Mouse (Mus musculus) MEL (cell line): ENCODE results near the gene D17H6S53E. TPM values are rescaled to one million over a fixed set of nuclear protein-coding genes. Genes with fewer than 3 reads are reported as not detected.

ENCODE experiments used
- DNase-seq: peaks from one replicate; pipeline ENCODE4 v3.0.0; 2011; ENCODE audit warnings: low read depth, low spot score
- H3K27ac ChIP-seq: 2 replicates; pipeline ENCODE4 v1.5.1; 2012; ENCODE audit warnings: low read depth, mild to moderate bottlenecking, control low read depth, low read length, moderate library complexity; ENCODE audit not compliant: control insufficient read depth
- H3K27me3 ChIP-seq, 2 experiments: fragments of 150-350 bp in 1 of 2; sonication (generic) in 1 of 2; 2 replicates each; pipeline ENCODE4 v1.6.1; 2012; ENCODE audit warnings: low read length in 2 of 2, mild to moderate bottlenecking in 2 of 2, improper control_type of control experiment in 1 of 2, moderate library complexity in 1 of 2; ENCODE audit not compliant: insufficient read depth in 2 of 2, control insufficient read depth in 1 of 2
- H3K36me3 ChIP-seq, 2 experiments: 2 replicates each; pipeline ENCODE4 v1.6.1; 2012 to 2014; ENCODE audit warnings: low read length in 2 of 2, improper control_type of control experiment in 1 of 2, inconsistent platforms in 1 of 2, mild to moderate bottlenecking in 1 of 2; ENCODE audit not compliant: insufficient read depth in 2 of 2, control insufficient read depth in 1 of 2
- H3K4me1 ChIP-seq, 2 experiments: fragments of 150-350 bp in 1 of 2; sonication (generic) in 1 of 2; 2 replicates each; pipeline ENCODE4 v1.6.1; 2012; ENCODE audit warnings: low read length in 2 of 2, improper control_type of control experiment in 1 of 2, mild to moderate bottlenecking in 1 of 2; ENCODE audit not compliant: insufficient read depth in 2 of 2, control insufficient read depth in 1 of 2
- H3K4me3 ChIP-seq, 2 experiments: fragments of 150-350 bp in 1 of 2; sonication (generic) in 1 of 2; 2 replicates each; pipeline ENCODE4 v1.5.1; 2012; ENCODE audit warnings: low read depth in 2 of 2, low read length in 2 of 2, mild to moderate bottlenecking in 2 of 2, moderate library complexity in 2 of 2, control low read depth in 1 of 2, improper control_type of control experiment in 1 of 2; ENCODE audit not compliant: control insufficient read depth in 1 of 2, insufficient read depth in 1 of 2
- H3K79me2 ChIP-seq: 2 replicates; pipeline ENCODE4 v1.6.1; 2012; ENCODE audit warnings: mild to moderate bottlenecking, low read length, moderate library complexity; ENCODE audit not compliant: control insufficient read depth, poor library complexity, insufficient read depth
- H3K9ac ChIP-seq: 2 replicates; pipeline ENCODE4 v1.6.1; 2012; ENCODE audit warnings: low read depth, mild to moderate bottlenecking, control low read depth, low read length, moderate library complexity; ENCODE audit not compliant: control insufficient read depth, poor library complexity, severe bottlenecking
- H3K9me3 ChIP-seq: fragments of 150-350 bp; sonication (generic); replicated peaks from 2 replicates; pipeline ENCODE4 v1.6.1; 2012; ENCODE audit warnings: mild to moderate bottlenecking, low read length, improper control_type of control experiment, moderate library complexity; ENCODE audit not compliant: insufficient read depth
- BHLHE40 ChIP-seq: IDR thresholded peaks from 2 replicates; pipeline ENCODE4 v1.6.1; 2012; ENCODE audit warnings: low read depth, mild to moderate bottlenecking, inconsistent platforms, low read length, improper control_type of control experiment, borderline replicate concordance
- CHD1 ChIP-seq: IDR thresholded peaks from 2 replicates; pipeline ENCODE4 v1.6.1; 2012; ENCODE audit warnings: low read depth, mild to moderate bottlenecking, inconsistent platforms, low read length, improper control_type of control experiment
- CHD2 ChIP-seq: IDR thresholded peaks from 2 replicates; pipeline ENCODE4 v1.6.1; 2011; ENCODE audit warnings: low read length, improper control_type of control experiment
- CTCF ChIP-seq, 3 experiments: IDR thresholded peaks in 2 of 3; conservative IDR thresholded peaks in 1 of 3; 2 replicates each; pipeline ENCODE4 v1.5.1; 2011 to 2012; ENCODE audit warnings: low read length in 3 of 3, low read depth in 2 of 3, mild to moderate bottlenecking in 2 of 3, improper control_type of control experiment in 1 of 3, inconsistent platforms in 1 of 3, mixed read lengths in 1 of 3, moderate library complexity in 1 of 3; ENCODE audit not compliant: control insufficient read depth in 1 of 3, insufficient read depth in 1 of 3, poor library complexity in 1 of 3, severe bottlenecking in 1 of 3
- E2F4 ChIP-seq: IDR thresholded peaks from 2 replicates; pipeline ENCODE4 v1.6.1; 2011; ENCODE audit warnings: low read depth, low read length, improper control_type of control experiment, borderline replicate concordance
- ELF1 ChIP-seq: IDR thresholded peaks from 2 replicates; pipeline ENCODE4 v1.6.1; 2014; ENCODE audit warnings: low read depth, mild to moderate bottlenecking, inconsistent platforms, low read length, improper control_type of control experiment, moderate library complexity
- EP300 ChIP-seq, 2 experiments: IDR thresholded peaks; 2 replicates each; pipeline ENCODE4 v1.6.1; 2011; ENCODE audit warnings: improper control_type of control experiment in 2 of 2, low read length in 2 of 2, low read depth in 1 of 2, mild to moderate bottlenecking in 1 of 2
- ETS1 ChIP-seq: IDR thresholded peaks from 2 replicates; pipeline ENCODE4 v1.6.1; 2012; ENCODE audit warnings: low read depth, mild to moderate bottlenecking, inconsistent platforms, low read length, improper control_type of control experiment, moderate library complexity
- GATA1 ChIP-seq: IDR thresholded peaks from 2 replicates; pipeline ENCODE4 v1.6.1; 2011; ENCODE audit warnings: low read depth, low read length, improper control_type of control experiment
- JUND ChIP-seq: IDR thresholded peaks from 2 replicates; pipeline ENCODE4 v1.6.1; 2011; ENCODE audit warnings: low read depth, mild to moderate bottlenecking, improper control_type of control experiment, low read length
- KAT2A ChIP-seq: conservative IDR thresholded peaks from 2 replicates; pipeline ENCODE4 v1.6.1; 2012; ENCODE audit warnings: low read depth, low read length, improper control_type of control experiment, inconsistent platforms
- MAFK ChIP-seq: IDR thresholded peaks from 2 replicates; pipeline ENCODE4 v1.6.1; 2011; ENCODE audit warnings: low read depth, mild to moderate bottlenecking, low read length, improper control_type of control experiment, borderline replicate concordance
- MAX ChIP-seq: IDR thresholded peaks from 2 replicates; pipeline ENCODE4 v1.6.1; 2011; ENCODE audit warnings: low read length, improper control_type of control experiment
- MAZ ChIP-seq: IDR thresholded peaks from 2 replicates; pipeline ENCODE4 v1.6.1; 2012; ENCODE audit warnings: low read depth, mild to moderate bottlenecking, inconsistent platforms, low read length, improper control_type of control experiment
- MEF2A ChIP-seq: IDR thresholded peaks from 2 replicates; pipeline ENCODE4 v1.6.1; 2014; ENCODE audit warnings: low read depth, mild to moderate bottlenecking, inconsistent platforms, low read length, improper control_type of control experiment; ENCODE audit not compliant: poor library complexity, insufficient replicate concordance, severe bottlenecking; ENCODE audit errors: extremely low read depth
- MXI1 ChIP-seq: IDR thresholded peaks from 2 replicates; pipeline ENCODE4 v1.6.1; 2011; ENCODE audit warnings: mild to moderate bottlenecking, low read depth, low read length, improper control_type of control experiment
- MYB ChIP-seq: IDR thresholded peaks from 2 replicates; pipeline ENCODE4 v1.6.1; 2011; ENCODE audit warnings: mild to moderate bottlenecking, low read depth, low read length, improper control_type of control experiment
- MYC ChIP-seq: IDR thresholded peaks from 2 replicates; pipeline ENCODE4 v1.6.1; 2011; ENCODE audit warnings: low read depth, mild to moderate bottlenecking, low read length, improper control_type of control experiment, moderate library complexity
- NELFE ChIP-seq: IDR thresholded peaks from 2 replicates; pipeline ENCODE4 v1.6.1; 2011; ENCODE audit warnings: low read depth, low read length, improper control_type of control experiment
- NRF1 ChIP-seq: IDR thresholded peaks from 2 replicates; pipeline ENCODE4 v1.6.1; 2014; ENCODE audit warnings: low read depth, mild to moderate bottlenecking, inconsistent platforms, low read length, improper control_type of control experiment, moderate library complexity; ENCODE audit not compliant: poor library complexity, insufficient read depth, severe bottlenecking
- POLR2A ChIP-seq, 2 experiments: IDR thresholded peaks; 2 replicates each; pipeline ENCODE4 v1.6.1; 2011 to 2012; ENCODE audit warnings: low read length in 2 of 2, mild to moderate bottlenecking in 2 of 2, control low read depth in 1 of 2, improper control_type of control experiment in 1 of 2, low read depth in 1 of 2, moderate library complexity in 1 of 2; ENCODE audit not compliant: control insufficient read depth in 1 of 2, insufficient read depth in 1 of 2, poor library complexity in 1 of 2
- POLR2AphosphoS2 ChIP-seq: IDR thresholded peaks from 2 replicates; pipeline ENCODE4 v1.6.1; 2011; ENCODE audit warnings: low read length, improper control_type of control experiment
- POLR2AphosphoS5 ChIP-seq: IDR thresholded peaks from 2 replicates; pipeline ENCODE4 v1.6.1; 2012; ENCODE audit warnings: low read depth, borderline replicate concordance, mild to moderate bottlenecking, inconsistent platforms, low read length, moderate library complexity, mixed read lengths
- RAD21 ChIP-seq: IDR thresholded peaks from 2 replicates; pipeline ENCODE4 v1.6.1; 2011; ENCODE audit warnings: mild to moderate bottlenecking, low read depth, low read length, improper control_type of control experiment
- RCOR1 ChIP-seq: IDR thresholded peaks from 2 replicates; pipeline ENCODE4 v1.6.1; 2012; ENCODE audit warnings: low read depth, mild to moderate bottlenecking, inconsistent platforms, low read length, improper control_type of control experiment
- SIN3A ChIP-seq: IDR thresholded peaks from 2 replicates; pipeline ENCODE4 v1.6.1; 2012; ENCODE audit warnings: low read length, improper control_type of control experiment, inconsistent platforms
- SMC3 ChIP-seq: IDR thresholded peaks from 2 replicates; pipeline ENCODE4 v1.6.1; 2011; ENCODE audit warnings: low read depth, low read length, improper control_type of control experiment
- TAL1 ChIP-seq: IDR thresholded peaks from 2 replicates; pipeline ENCODE4 v1.6.1; 2012; ENCODE audit warnings: mild to moderate bottlenecking, inconsistent platforms, low read length, moderate library complexity, mixed read lengths
- TBP ChIP-seq: IDR thresholded peaks from 2 replicates; pipeline ENCODE4 v1.8.0; 2011; ENCODE audit warnings: low read depth, low read length, improper control_type of control experiment
- UBTF ChIP-seq: IDR thresholded peaks from 2 replicates; pipeline ENCODE4 v1.6.1; 2012; ENCODE audit warnings: low read depth, mild to moderate bottlenecking, inconsistent platforms, low read length, improper control_type of control experiment, moderate library complexity, borderline replicate concordance; ENCODE audit not compliant: insufficient read depth
- USF1 ChIP-seq: IDR thresholded peaks from 2 replicates; pipeline ENCODE4 v1.6.1; 2014; ENCODE audit warnings: low read depth, mild to moderate bottlenecking, inconsistent platforms, low read length, improper control_type of control experiment, moderate library complexity
- USF2 ChIP-seq, 2 experiments: IDR thresholded peaks; 2 replicates each; pipeline ENCODE4 v1.6.1; 2011 to 2012; ENCODE audit warnings: improper control_type of control experiment in 2 of 2, low read length in 2 of 2, borderline replicate concordance in 1 of 2, inconsistent platforms in 1 of 2, low read depth in 1 of 2, mild to moderate bottlenecking in 1 of 2; ENCODE audit not compliant: insufficient read depth in 1 of 2
- ZC3H11A ChIP-seq: IDR thresholded peaks from 2 replicates; pipeline ENCODE4 v1.6.1; 2012; ENCODE audit warnings: low read depth, mild to moderate bottlenecking, inconsistent platforms, low read length, improper control_type of control experiment
- ZKSCAN1 ChIP-seq: IDR thresholded peaks from 2 replicates; pipeline ENCODE4 v1.6.1; 2012; ENCODE audit warnings: low read depth, mild to moderate bottlenecking, inconsistent platforms, low read length, improper control_type of control experiment, moderate library complexity
- ZMIZ1 ChIP-seq: IDR thresholded peaks from 2 replicates; pipeline ENCODE4 v1.6.1; 2012; ENCODE audit warnings: low read depth, mild to moderate bottlenecking, inconsistent platforms, low read length, improper control_type of control experiment, moderate library complexity
- ZNF384 ChIP-seq: IDR thresholded peaks from 2 replicates; pipeline ENCODE4 v1.6.1; 2012; ENCODE audit warnings: low read depth, mild to moderate bottlenecking, inconsistent platforms, low read length, improper control_type of control experiment
- polyA plus RNA-seq, 2 experiments: library from polyadenylated mRNA; stranded (reverse) in 1 of 2; unstranded in 1 of 2; fragments of >175 nt in 1 of 2; fragments of >200 nt in 1 of 2; gene quantifications; 2 replicates each; pipeline versions ENCODE4 v1.2.1 to v1.2.4; 2012; ENCODE audit warnings: low replicate concordance in 2 of 2, low read depth in 1 of 2; ENCODE audit not compliant: insufficient read length in 2 of 2, insufficient read depth in 1 of 2, missing spikeins in 1 of 2
- total RNA-seq: library from RNA; depleted of rRNA; stranded (reverse); fragments of 300-350 nt; gene quantifications from 2 replicates; pipeline ENCODE4 v1.2.3, GENCODE M21; 2012

D17H6S53E gene
- total and polyA plus RNA-seq, 3 experiments = 11.6 to 13.6 TPM; not detected in 1

GRCm38 (mm10) chr17:35121143-35121799 lies 4.9 kb upstream of the D17H6S53E start, which contains the start of gene Gpank1:
Gene Gpank1 (plus strand): TSS chr17:35121455.
- no peaks in the 10 kb centered on the region for H3K27me3 ChIP-seq
- peaks cover 32% of the 10 kb centered on the region for H3K79me2 ChIP-seq
- peaks cover 6% of the 10 kb centered on the region in 2 experiments for H3K4me1 ChIP-seq
- H3K27ac ChIP-seq = peak within 1 kb of the TSS; percentile 79
- H3K9me3 ChIP-seq = no peaks in the 10 kb centered on the region
- H3K36me3 ChIP-seq = peaks cover 3 to 20% of the 10 kb centered on the region in 2 experiments; a peak in 3 of 4 replicates
- peak within 1 kb of the TSS; percentile 95 for H3K9ac ChIP-seq
- peak within 1 kb of the TSS; percentile 76 to 93 for H3K4me3 ChIP-seq
- peak; percentile 99 for DNase-seq
- no peak for TF ChIP-seq POLR2AphosphoS5
- TF ChIP-seq ZMIZ1 = no peak
- peak; percentile 98 for TF ChIP-seq ELF1
- peak; percentile 54; the same call in 1 of the 2 replicates for TF ChIP-seq USF1
- no peak for TF ChIP-seq EP300 (IDR thresholded peaks at IDR 0.05; ENCODE audit: low read depth in 1 of 2, low read length in 2 of 2)
- peak; percentile 55; the same call in 1 of the 2 replicates for TF ChIP-seq POLR2AphosphoS2
- peak; percentile 87; the same call in 1 of the 2 replicates for TF ChIP-seq MYC
- TF ChIP-seq MAX = peak; percentile 61; the same call in 1 of the 2 replicates
- peak; percentile 82 for TF ChIP-seq CHD2
- TF ChIP-seq GATA1 = no peak
- TF ChIP-seq NELFE = peak; percentile 73
- no peak for TF ChIP-seq ZKSCAN1
- TF ChIP-seq TAL1 = no peak
- no peak for TF ChIP-seq E2F4
- TF ChIP-seq MXI1 = peak; percentile 86
- 0 out of 2 replicates have a peak, but pooled peaks have one; percentile 41 for TF ChIP-seq UBTF
- no peak for TF ChIP-seq RAD21
- TF ChIP-seq CTCF (IDR thresholded peaks at IDR 0.05 in 2 of 3, conservative IDR thresholded peaks at IDR 0.05 in 1 of 3; ENCODE audit: control insufficient read depth in 1 of 3, insufficient read depth in 1 of 3, low read depth in 2 of 3, low read length in 3 of 3, poor library complexity in 1 of 3, severe bottlenecking in 1 of 3) = no peak
- no peak for TF ChIP-seq ZC3H11A
- TF ChIP-seq TBP = peak; percentile 80
- TF ChIP-seq MYB = no peak
- TF ChIP-seq KAT2A = peak; percentile 97
- TF ChIP-seq USF2 (IDR thresholded peaks at IDR 0.05; ENCODE audit: borderline replicate concordance in 1 of 2, insufficient read depth in 1 of 2, low read depth in 1 of 2, low read length in 2 of 2) = no peak
- TF ChIP-seq MAFK = no peak
- no peak for TF ChIP-seq CHD1
- no peak for TF ChIP-seq SMC3
- no peak for TF ChIP-seq RCOR1
- TF ChIP-seq MEF2A = no peak
- peak; percentile 3; the same call in 1 of the 2 replicates for TF ChIP-seq ETS1
- TF ChIP-seq SIN3A = peak; percentile 86
- peak; percentile 5 to 83 for TF ChIP-seq POLR2A (IDR thresholded peaks at IDR 0.05; ENCODE audit: control insufficient read depth in 1 of 2, insufficient read depth in 1 of 2, low read depth in 1 of 2, low read length in 2 of 2, poor library complexity in 1 of 2)
- TF ChIP-seq JUND = no peak
- no peak for TF ChIP-seq ZNF384
- TF ChIP-seq MAZ = peak; percentile 94
- no peak for TF ChIP-seq BHLHE40
- TF ChIP-seq NRF1 = peak; percentile 90
